Mouse (Mus musculus): Measurements from ENCODE around the gene Spag17. TPM values are rescaled to one million over a fixed set of nuclear protein-coding genes. Genes with fewer than 3 reads are reported as not detected.
A peak's percentile ranks its signal among the peaks of the same experiment; 100 is the strongest.

Spag17 gene
- polyA plus RNA-seq, 1 experiment = 0.05 TPM

DNA sequence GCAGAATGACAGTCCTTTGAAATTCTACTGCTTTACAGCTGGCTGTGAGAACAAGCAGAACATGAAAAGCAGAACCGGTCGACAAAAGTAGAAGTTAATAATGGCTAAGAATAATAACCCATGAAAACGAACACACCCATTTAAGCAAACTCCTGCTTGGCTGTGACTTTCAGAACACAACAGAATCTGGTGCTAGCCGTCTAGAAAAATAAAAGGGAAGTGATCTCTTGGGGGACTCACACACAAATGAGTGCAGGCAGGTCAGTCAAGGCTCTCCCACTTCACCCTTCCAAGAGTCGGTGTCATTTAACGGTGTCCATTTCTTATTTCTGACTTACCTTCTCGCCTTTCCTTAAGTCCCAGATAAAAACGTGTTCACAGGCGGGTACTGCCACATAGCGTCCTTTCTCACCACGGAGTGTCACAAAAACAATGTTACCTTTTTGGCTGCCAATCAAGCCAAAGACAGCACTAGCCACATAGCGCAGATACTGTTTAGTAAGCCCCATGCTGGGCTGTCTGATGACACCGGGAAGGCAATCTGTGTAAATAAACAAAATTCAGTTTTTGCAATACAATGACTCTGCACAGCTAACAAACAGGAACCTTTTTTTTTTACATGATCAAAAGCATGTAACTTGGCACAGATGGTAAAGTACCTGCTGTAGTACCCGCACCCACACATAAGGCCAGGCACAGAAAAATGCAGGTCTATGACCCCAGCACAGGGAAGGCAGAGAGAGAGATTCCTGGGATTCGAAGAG is 275.7 kb downstream of the Spag17 start:
- Histone ChIP-seq H3K4me3 (replicated peaks; ENCODE audit: insufficient read depth, low read depth, low read length) (peak overlapping the region; percentile 90), H3K27me3 (ENCODE audit: control insufficient read depth, insufficient read depth, low read length) (no peaks in the 10 kb centered on the region), H3K27ac (ENCODE audit: insufficient read depth, low read length) (no peak overlapping the region), H3K4me1 (ENCODE audit: control insufficient read depth, insufficient read depth, low read length) (peaks cover 5% of the 10 kb centered on the region; the same call in 1 of the 2 replicates)
- WGBS = 81% methylated on average over 15 of the region's 15 CpGs
- DNase-seq = no peak
- TF ChIP-seq POLR2A (IDR thresholded peaks at IDR 0.05; ENCODE audit: borderline replicate concordance, insufficient read depth, low read length) (no peak), CTCF (IDR thresholded peaks at IDR 0.05; ENCODE audit: borderline replicate concordance, insufficient read depth, low read depth, low read length) (no peak)

DNA sequence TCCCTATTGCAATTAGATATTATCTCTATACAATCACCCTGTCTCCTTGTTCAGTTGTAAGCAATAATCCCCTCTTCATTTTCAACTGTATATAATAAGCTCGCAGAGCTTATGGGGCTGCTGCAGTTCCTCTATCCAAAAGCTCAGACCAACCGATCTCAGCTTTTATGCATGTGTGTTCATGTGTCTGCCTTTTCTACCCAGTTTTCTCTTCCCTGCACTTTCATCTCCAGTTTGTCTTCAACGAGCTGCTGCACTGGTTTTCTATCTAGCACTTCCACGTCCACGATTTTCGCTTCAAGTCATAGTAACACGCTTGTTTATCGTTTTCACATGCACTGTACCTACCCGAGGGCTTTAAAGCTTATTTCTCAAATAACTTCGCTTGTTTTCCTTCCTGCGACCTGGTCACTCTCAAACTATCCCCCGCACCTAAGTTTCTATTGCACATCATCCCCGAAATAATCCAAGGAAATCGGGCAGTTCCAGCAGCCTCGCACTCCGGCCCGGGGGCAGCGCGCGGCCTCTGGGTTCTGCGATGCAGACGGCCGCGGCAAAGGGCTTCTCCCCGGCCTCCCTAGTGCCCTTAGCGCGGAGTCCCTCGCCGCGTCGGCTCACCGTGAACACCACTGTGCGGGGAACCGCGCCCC is 276.6 kb downstream of the Spag17 start:
- H3K27me3 ChIP-seq (ENCODE audit: control insufficient read depth, insufficient read depth, low read length) = no peaks in the 10 kb centered on the region
- 2% methylated on average over 35 of the region's 35 CpGs for WGBS
- no peak for DNase-seq
- TF ChIP-seq CTCF (IDR thresholded peaks at IDR 0.05; ENCODE audit: borderline replicate concordance, insufficient read depth, low read depth, low read length) (no peak), POLR2A (IDR thresholded peaks at IDR 0.05; ENCODE audit: borderline replicate concordance, insufficient read depth, low read length) (no peak)
- no peak overlapping the region for H3K27ac ChIP-seq (ENCODE audit: insufficient read depth, low read length)
- peaks cover 8% of the 10 kb centered on the region; the same call in 1 of the 2 replicates for H3K4me1 ChIP-seq (ENCODE audit: control insufficient read depth, insufficient read depth, low read length)
- peak overlapping the region; percentile 90 for H3K4me3 ChIP-seq (replicated peaks; ENCODE audit: insufficient read depth, low read depth, low read length)

DNA sequence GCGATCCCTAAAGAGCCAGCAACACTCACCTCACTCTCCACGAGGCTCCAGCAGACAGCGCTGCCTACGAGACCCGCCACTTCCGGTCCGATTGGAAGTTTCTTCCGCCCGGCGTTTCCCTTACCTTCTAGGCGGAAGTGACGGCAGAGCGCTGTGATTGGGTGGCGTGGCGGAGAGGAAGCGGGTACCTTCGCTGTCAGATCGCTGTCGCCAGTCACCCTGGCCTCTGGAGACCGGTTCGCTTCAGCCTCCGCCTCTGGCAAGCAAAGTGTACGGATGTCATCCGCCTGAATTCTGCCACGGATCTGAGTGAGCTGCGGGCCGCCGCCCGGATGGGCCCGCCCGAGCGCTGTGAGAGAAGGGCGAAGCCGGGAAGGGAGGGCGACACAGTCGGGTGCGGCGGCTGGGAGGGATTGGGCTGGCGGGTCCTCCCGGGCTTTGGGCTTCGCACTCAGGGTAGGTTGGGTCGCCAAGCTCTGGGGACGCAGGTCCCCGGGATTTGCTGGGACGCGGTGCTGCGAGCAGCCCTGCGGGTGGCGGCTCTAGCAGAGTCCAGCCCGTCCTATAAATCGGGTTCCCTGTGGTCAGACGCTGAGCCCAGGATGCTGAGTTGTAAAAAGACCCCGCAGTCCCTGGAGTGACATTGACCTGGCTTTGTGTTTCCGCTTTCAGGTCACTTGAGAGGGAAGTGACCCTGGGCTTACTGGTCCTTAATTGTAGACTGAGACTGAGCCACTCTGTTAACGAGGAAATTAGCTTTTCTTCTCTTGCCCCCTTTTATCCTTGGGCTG is 277.3 kb downstream of the Spag17 start, which contains the start of the genes Gdap2 and Wdr3:
Gene Gdap2, plus strand, starts transcription at position 67 of the 791 bp plus-strand sequence.
Gene Wdr3, minus strand, starts transcription at position 93 of the 791 bp plus-strand sequence.
- under 1% methylated on average over 55 of the region's 55 CpGs for WGBS
- Histone ChIP-seq H3K4me1 (ENCODE audit: control insufficient read depth, insufficient read depth, low read length) (peaks cover 8% of the 10 kb centered on the region; the same call in 1 of the 2 replicates), H3K27me3 (ENCODE audit: control insufficient read depth, insufficient read depth, low read length) (no peaks in the 10 kb centered on the region), H3K27ac (ENCODE audit: insufficient read depth, low read length) (peak within 1 kb of the TSS; percentile 80), H3K4me3 (replicated peaks; ENCODE audit: insufficient read depth, low read depth, low read length) (peak within 1 kb of the TSS; percentile 90)
- TF ChIP-seq POLR2A (IDR thresholded peaks at IDR 0.05; ENCODE audit: borderline replicate concordance, insufficient read depth, low read length) (peak; percentile 95), CTCF (IDR thresholded peaks at IDR 0.05; ENCODE audit: borderline replicate concordance, insufficient read depth, low read depth, low read length) (no peak)
- DNase-seq = peak; percentile 95

DNA sequence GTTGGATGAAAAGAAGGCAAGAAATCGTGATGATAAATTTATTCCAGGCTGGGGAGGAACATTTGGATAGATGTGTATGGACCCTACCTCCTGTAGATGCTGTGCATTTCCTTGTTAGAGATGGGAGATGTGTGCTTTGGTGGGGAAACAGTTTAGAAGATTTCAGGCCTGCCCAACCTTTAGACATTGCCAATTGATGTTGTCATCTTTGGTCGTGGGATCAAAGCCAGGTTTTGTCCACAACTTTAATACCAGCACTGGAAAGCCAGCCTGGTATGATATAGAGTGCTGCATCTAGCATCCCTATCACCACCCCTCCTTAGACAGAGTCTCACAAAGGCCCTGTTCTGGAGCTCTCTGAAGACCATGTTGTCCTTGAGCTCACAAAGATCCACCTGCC is 278.4 kb downstream of the Spag17 start:
- peaks cover 8% of the 10 kb centered on the region; the same call in 1 of the 2 replicates for H3K4me1 ChIP-seq (ENCODE audit: control insufficient read depth, insufficient read depth, low read length)
- H3K27ac ChIP-seq (ENCODE audit: insufficient read depth, low read length) = no peak overlapping the region
- TF ChIP-seq CTCF (IDR thresholded peaks at IDR 0.05; ENCODE audit: borderline replicate concordance, insufficient read depth, low read depth, low read length) (no peak), POLR2A (IDR thresholded peaks at IDR 0.05; ENCODE audit: borderline replicate concordance, insufficient read depth, low read length) (no peak)
- DNase-seq = peak in 1 of 2 experiments; percentile 12
- 48% methylated on average over 2 of the region's 2 CpGs for WGBS
- no peaks in the 10 kb centered on the region for H3K27me3 ChIP-seq (ENCODE audit: control insufficient read depth, insufficient read depth, low read length)
- H3K4me3 ChIP-seq (replicated peaks; ENCODE audit: insufficient read depth, low read depth, low read length) = no peak overlapping the region

DNA sequence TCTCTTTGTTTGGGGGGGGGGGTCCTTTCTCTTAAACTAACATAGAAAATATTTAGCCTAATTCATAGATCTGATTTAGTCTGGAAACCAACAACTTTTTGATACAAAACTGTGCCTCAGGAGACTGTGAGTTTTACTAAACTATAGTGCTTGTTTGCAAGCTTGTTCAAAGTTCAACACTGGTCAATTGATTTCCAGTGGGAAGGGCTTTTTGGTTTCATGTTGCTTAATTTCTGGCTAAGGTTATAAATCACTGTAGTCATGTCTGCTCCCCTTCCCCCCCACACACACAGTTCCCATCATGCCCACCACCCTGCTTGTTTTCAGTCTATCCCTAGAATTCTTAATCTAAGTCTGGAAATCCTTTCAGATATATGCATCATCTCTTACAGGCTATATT is 279.8 kb downstream of the Spag17 start:
- H3K27ac ChIP-seq (ENCODE audit: insufficient read depth, low read length) = no peak overlapping the region
- H3K4me3 ChIP-seq (replicated peaks; ENCODE audit: insufficient read depth, low read depth, low read length) = no peak overlapping the region
- H3K27me3 ChIP-seq (ENCODE audit: control insufficient read depth, insufficient read depth, low read length) = no peaks in the 10 kb centered on the region
- H3K4me1 ChIP-seq (ENCODE audit: control insufficient read depth, insufficient read depth, low read length) = peaks cover 8% of the 10 kb centered on the region; the same call in 1 of the 2 replicates
- DNase-seq = no peak
- TF ChIP-seq CTCF (IDR thresholded peaks at IDR 0.05; ENCODE audit: borderline replicate concordance, insufficient read depth, low read depth, low read length) (no peak), POLR2A (IDR thresholded peaks at IDR 0.05; ENCODE audit: borderline replicate concordance, insufficient read depth, low read length) (no peak)

DNA sequence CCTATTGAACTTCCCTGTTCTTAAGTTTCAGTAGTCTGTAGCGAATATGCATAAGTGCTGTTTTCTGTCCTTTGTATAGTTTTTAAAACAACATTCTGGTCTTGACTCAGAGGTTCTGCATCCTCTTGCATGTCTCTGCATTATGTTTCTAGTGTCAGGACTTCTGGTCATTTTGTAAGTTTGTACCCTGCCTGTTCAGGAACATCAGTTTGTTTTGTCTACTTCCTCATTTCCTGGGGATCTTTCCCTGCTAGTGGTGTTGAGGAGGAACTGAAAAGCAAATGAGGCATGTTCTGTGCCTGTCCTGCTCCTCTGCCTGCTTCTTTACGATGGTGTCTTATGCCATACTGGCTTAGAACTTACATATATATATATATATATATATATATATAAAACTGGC is 290.8 kb downstream of the Spag17 start:
- no peak for DNase-seq
- no peaks in the 10 kb centered on the region for H3K4me1 ChIP-seq (ENCODE audit: control insufficient read depth, insufficient read depth, low read length)
- no peaks in the 10 kb centered on the region for H3K27me3 ChIP-seq (ENCODE audit: control insufficient read depth, insufficient read depth, low read length)
- TF ChIP-seq CTCF (IDR thresholded peaks at IDR 0.05; ENCODE audit: borderline replicate concordance, insufficient read depth, low read depth, low read length) (no peak), POLR2A (IDR thresholded peaks at IDR 0.05; ENCODE audit: borderline replicate concordance, insufficient read depth, low read length) (no peak)
- H3K27ac ChIP-seq (ENCODE audit: insufficient read depth, low read length) = no peak overlapping the region
- no peak overlapping the region for H3K4me3 ChIP-seq (replicated peaks; ENCODE audit: insufficient read depth, low read depth, low read length)
- WGBS = 95% methylated on average over 2 of the region's 2 CpGs

DNA sequence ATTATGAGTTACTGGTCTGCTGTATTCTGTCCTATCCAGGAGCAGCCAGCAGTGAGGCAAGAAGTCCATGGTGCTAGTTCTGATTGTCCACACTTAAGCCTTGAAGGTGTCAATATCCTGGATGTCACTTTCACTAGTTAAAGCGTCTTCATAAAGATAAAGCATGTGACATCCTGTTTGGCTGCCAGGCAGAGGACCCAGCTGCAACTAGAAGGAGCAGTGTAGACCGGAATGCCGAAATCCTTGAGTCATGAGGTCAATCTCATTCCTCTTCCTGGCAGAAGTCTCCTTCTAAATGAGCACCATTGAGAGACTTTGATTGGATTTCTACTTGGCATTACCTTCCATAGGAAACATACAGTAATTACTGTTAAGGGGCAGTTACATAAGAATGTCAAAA is 295.3 kb downstream of the Spag17 start:
- H3K4me3 ChIP-seq (replicated peaks; ENCODE audit: insufficient read depth, low read depth, low read length) = no peak overlapping the region
- H3K27ac ChIP-seq (ENCODE audit: insufficient read depth, low read length) = no peak overlapping the region
- 80% methylated on average over 3 of the region's 3 CpGs for WGBS
- H3K27me3 ChIP-seq (ENCODE audit: control insufficient read depth, insufficient read depth, low read length) = no peaks in the 10 kb centered on the region
- TF ChIP-seq POLR2A (IDR thresholded peaks at IDR 0.05; ENCODE audit: borderline replicate concordance, insufficient read depth, low read length) (no peak), CTCF (IDR thresholded peaks at IDR 0.05; ENCODE audit: borderline replicate concordance, insufficient read depth, low read depth, low read length) (no peak)
- DNase-seq = no peak
- H3K4me1 ChIP-seq (ENCODE audit: control insufficient read depth, insufficient read depth, low read length) = no peaks in the 10 kb centered on the region; the same call in 1 of the 2 replicates
